Mouse (Mus musculus) liver, adult 2 months (tissue): ENCODE measurements around the gene Pex12. TPM values are rescaled to one million over a fixed set of nuclear protein-coding genes. Genes with fewer than 3 reads are reported as not detected.

ENCODE experiments used
- DNase-seq: peaks from one replicate; pipeline ENCODE4 v3.0.0-alpha.2; 2011; ENCODE audit warnings: low read depth, low spot score; ENCODE audit errors: extremely low read depth
- H3K27ac ChIP-seq: fragments of 200-500 bp; replicated peaks from 2 replicates; pipeline ENCODE4 v1.5.1; 2012; ENCODE audit warnings: low read depth, mild to moderate bottlenecking, control low read depth, inconsistent platforms, low read length; ENCODE audit not compliant: insufficient read depth
- H3K27me3 ChIP-seq: fragments of 200-500 bp; 2 replicates; pipeline ENCODE4 v1.6.1; 2012; ENCODE audit warnings: mild to moderate bottlenecking, moderate library complexity, low read length, inconsistent platforms; ENCODE audit not compliant: control insufficient read depth, insufficient read depth
- H3K36me3 ChIP-seq: fragments of 200-500 bp; 2 replicates; pipeline ENCODE4 v1.6.1; 2012; ENCODE audit warnings: low read length, inconsistent platforms; ENCODE audit not compliant: control insufficient read depth, insufficient read depth
- H3K4me1 ChIP-seq: fragments of 200-500 bp; 2 replicates; pipeline ENCODE4 v1.6.1; 2011; ENCODE audit warnings: low read length; ENCODE audit not compliant: control insufficient read depth, insufficient read depth
- H3K4me3 ChIP-seq: fragments of 200-500 bp; 2 replicates; pipeline ENCODE4 v1.5.1; 2011; ENCODE audit warnings: low read depth, mild to moderate bottlenecking, control low read depth, low read length, moderate library complexity; ENCODE audit not compliant: insufficient read depth
- H3K79me2 ChIP-seq: fragments of 200-500 bp; 2 replicates; pipeline ENCODE4 v1.6.1; 2012; ENCODE audit warnings: inconsistent platforms, mild to moderate bottlenecking, low read length, moderate library complexity; ENCODE audit not compliant: control insufficient read depth, insufficient read depth
- H3K9ac ChIP-seq: fragments of 200-500 bp; 2 replicates; pipeline ENCODE4 v1.6.1; 2012; ENCODE audit warnings: low read depth, mild to moderate bottlenecking, control low read depth, inconsistent platforms, low read length
- CTCF ChIP-seq: fragments of 200-500 bp; IDR thresholded peaks from 2 replicates; pipeline ENCODE4 v1.5.1; 2011; ENCODE audit warnings: low read depth, low read length, control low read depth
- POLR2A ChIP-seq: fragments of 200-500 bp; IDR thresholded peaks from 2 replicates; pipeline ENCODE4 v1.6.1; 2011; ENCODE audit warnings: low read length, control low read depth; ENCODE audit not compliant: insufficient read depth; ENCODE audit errors: extremely low read depth
- WGBS: fragments of 180-500 bp; shearing (Covaris S2); methylation state at CpG from one replicate; pipeline ENCODE4 v1.1.7; 2018; 5-methylcytosine and 5-hydroxymethylcytosine counted together
- polyA plus RNA-seq: library from polyadenylated mRNA; depleted of rRNA; stranded (reverse); fragments of >200 nt; gene quantifications from 2 replicates; pipeline ENCODE4 v1.2.3, GENCODE M21; 2012
- total RNA-seq: library from RNA; depleted of rRNA; stranded (reverse); fragments of >200 nt; gene quantifications from 2 replicates; pipeline ENCODE4 v1.2.3, GENCODE M21; 2014

Gene Pex12
- total and polyA plus RNA-seq, 2 experiments = 4.3 to 7.9 TPM

DNA sequence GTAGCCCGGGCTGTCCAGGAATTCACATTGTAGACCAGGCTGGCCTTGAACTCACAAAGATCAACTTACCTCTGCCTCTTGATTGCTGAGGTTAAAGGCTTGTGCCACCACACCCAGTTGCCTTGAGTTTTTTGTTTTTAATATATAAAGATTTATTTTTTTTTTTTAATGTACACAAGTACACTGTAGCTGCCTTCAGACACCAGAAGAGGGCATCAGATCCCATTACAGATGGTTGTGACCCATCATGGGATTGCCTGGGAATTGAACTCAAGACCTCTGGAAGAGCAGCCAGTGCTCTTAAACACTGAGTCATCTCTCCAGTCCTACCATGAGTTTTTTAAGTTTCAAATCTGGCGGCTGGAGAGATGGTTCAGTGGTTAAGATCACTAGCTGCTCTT lies 955 bp downstream of the Pex12 start:
- 70% methylated on average over 2 of the region's 2 CpGs for WGBS
- Histone ChIP-seq H3K9ac (no peak overlapping the region), H3K27ac (no peak overlapping the region)

DNA sequence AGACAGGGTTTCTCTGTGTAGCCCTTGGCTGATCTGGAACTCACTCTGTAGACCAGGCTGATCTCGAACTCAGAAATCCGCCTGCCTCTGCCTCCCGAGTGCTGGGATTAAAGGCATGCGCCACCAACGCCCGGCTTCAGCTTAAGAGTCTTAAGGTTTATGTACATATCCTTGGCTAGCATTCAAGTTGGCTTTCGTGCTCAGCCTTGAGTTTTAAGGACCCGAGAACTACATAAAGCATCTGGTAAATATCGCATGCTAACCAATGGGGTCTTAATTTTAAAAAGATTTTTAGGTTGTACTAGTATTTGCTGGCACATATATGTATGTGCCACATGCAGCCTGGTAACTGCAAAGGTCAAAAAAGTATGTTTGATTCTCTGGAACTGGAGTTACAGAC lies 2.7 kb downstream of the Pex12 start:
- H3K4me3 ChIP-seq = no peak overlapping the region
- TF ChIP-seq POLR2A (no peak), CTCF (no peak)
- 93% methylated on average over 9 of the region's 9 CpGs for WGBS
- no peak overlapping the region for H3K27ac ChIP-seq
- H3K36me3 ChIP-seq = peaks cover 13% of the 10 kb centered on the region
- H3K9ac ChIP-seq = no peak overlapping the region
- peaks cover 4% of the 10 kb centered on the region for H3K4me1 ChIP-seq
- H3K79me2 ChIP-seq = peaks cover 15% of the 10 kb centered on the region; the same call in 1 of the 2 replicates
- DNase-seq = no peak
- no peaks in the 10 kb centered on the region for H3K27me3 ChIP-seq

More for the DNA sequence above, 955 bp downstream of the Pex12 start:
- DNase-seq = no peak
- Histone ChIP-seq H3K79me2 (peaks cover 16% of the 10 kb centered on the region; the same call in 1 of the 2 replicates), H3K4me3 (no peak overlapping the region), H3K4me1 (peaks cover 4% of the 10 kb centered on the region), H3K36me3 (peaks cover 4% of the 10 kb centered on the region), H3K27me3 (no peaks in the 10 kb centered on the region)
- TF ChIP-seq CTCF (no peak), POLR2A (no peak)

DNA sequence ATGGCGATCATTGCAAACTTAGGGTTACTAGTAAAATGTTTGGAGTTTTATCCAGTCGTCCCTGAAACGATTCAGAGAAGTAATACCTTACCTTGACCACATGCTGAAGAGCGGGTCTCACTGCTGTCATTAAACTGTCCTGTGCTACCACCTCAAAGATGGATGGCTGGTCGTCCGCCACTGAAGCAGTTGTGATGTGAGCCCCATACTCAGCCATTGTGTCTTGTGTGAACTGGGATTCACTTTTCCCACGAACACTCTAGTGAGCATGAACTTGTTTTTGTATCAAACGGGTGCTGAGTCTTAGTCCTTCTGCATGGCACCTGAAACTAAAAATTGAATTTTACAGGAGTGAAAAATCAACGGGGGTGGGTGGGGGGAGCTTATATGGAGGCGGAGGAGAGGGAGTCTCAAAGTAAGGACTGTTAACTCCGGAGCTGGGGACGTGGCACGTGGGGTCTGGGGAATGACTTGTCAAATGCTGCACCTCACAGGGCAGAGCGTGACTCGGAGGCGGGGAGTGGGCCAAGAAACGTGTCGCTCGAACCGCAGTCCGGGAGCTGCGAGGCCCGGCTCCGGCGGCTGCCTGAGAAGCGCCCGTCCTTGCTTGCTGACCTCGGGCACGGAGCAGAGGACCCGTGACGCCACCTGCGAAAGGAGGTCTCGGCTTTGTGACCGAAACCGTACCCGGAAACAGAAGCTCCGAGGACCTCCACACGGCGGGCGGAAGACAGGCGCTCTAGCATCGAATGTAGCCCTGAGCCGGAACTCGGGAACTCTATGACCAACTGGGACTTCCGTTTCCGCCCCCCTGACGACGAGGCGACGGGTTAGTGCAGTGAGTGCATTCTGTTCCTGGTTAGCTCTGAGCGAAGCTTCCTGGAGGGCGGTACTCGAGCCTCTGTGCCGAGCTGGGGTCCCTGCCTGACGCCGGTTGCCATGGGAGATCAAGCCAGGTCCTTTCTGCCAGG lies 3.9 kb downstream of the Pex12 start, which contains the start of gene Ap2b1:
TSS of gene Ap2b1 (plus strand) at position 800 of the 971 bp plus-strand sequence.
- Histone ChIP-seq H3K27me3 (no peaks in the 10 kb centered on the region), H3K79me2 (peaks cover 6% of the 10 kb centered on the region; the same call in 1 of the 2 replicates), H3K36me3 (peaks cover 13% of the 10 kb centered on the region), H3K4me3 (peak within 1 kb of the TSS; percentile 71), H3K4me1 (peaks cover 4% of the 10 kb centered on the region), H3K9ac (peak within 1 kb of the TSS; percentile 87), H3K27ac (peak within 1 kb of the TSS; percentile 80)
- 3% methylated on average over 56 of the region's 56 CpGs for WGBS
- peak; percentile 53; the same call in 1 of the 2 replicates for TF ChIP-seq POLR2A
- TF ChIP-seq CTCF = no peak
- peak; percentile 91 for DNase-seq

DNA sequence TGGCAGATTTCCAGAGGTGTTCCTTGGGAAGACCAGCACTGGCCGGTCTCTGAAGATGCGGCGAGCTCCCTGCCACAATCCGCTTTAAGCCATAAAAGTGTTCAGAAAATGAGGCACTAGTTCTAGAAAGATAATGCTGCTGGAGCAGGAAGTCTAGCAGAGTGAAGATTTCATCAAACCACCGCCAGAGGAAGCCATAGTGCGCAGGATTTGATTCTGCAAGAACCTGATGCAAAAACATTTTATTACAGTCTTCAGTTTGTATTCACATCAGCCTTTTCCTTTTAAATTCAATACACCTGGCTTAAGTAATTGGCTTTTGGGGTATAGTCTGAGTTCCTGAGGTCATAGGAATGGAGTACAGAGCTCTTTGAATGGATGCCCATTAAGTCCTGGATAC lies 4.6 kb downstream of the Pex12 start:
- Histone ChIP-seq H3K27me3 (no peaks in the 10 kb centered on the region), H3K9ac (no peak overlapping the region), H3K4me1 (peaks cover 4% of the 10 kb centered on the region), H3K79me2 (peaks cover 3% of the 10 kb centered on the region; the same call in 1 of the 2 replicates), H3K36me3 (peaks cover 13% of the 10 kb centered on the region), H3K27ac (no peak overlapping the region), H3K4me3 (no peak overlapping the region)
- 86% methylated on average over 6 of the region's 6 CpGs for WGBS
- peak; percentile 21 for DNase-seq
- no peak for TF ChIP-seq CTCF
- no peak for TF ChIP-seq POLR2A

DNA sequence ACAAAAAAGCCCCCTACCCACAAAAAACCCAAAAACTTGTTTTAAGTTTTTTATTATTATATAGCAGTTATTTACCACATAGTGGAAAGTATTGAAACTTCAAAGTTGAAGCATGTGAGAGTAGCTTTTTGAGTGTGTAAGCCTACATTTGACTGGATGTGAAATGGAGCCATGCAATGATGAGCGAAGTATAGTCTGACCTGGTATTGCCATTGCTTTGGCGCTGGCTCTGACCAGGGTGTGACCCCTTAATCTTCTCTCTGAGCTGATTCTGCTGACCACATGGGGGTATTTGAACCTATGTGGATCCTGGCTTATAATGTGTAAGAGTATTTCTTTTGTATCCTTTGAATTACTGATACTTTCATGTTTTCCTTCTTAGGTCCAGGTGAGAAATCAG lies 8.3 kb downstream of the Pex12 start:
- peaks cover 2% of the 10 kb centered on the region for H3K4me1 ChIP-seq
- no peak overlapping the region for H3K9ac ChIP-seq
- TF ChIP-seq POLR2A (no peak), CTCF (no peak)
- H3K27ac ChIP-seq = no peak overlapping the region
- H3K4me3 ChIP-seq = no peak overlapping the region
- peaks cover 13% of the 10 kb centered on the region for H3K36me3 ChIP-seq
- no peak for DNase-seq
- peaks cover 2% of the 10 kb centered on the region; the same call in 1 of the 2 replicates for H3K79me2 ChIP-seq
- WGBS = 89% methylated on average over 2 of the region's 2 CpGs
- no peaks in the 10 kb centered on the region for H3K27me3 ChIP-seq
